Mouse (Mus musculus): ENCODE data around the gene Imp4.
A peak's percentile ranks its signal among the peaks of the same experiment; 100 is the strongest.
"Not testable (repeated sequence)": the region's sequence is repeated elsewhere in the genome, so short reads cannot be mapped to it uniquely, and the experiment has no call there.

Gene Imp4

GRCm38 (mm10) chr1:34439215-34439960 is at the start of gene Imp4, which contains the start of gene Ccdc115:
Gene Imp4 (plus strand): TSS chr1:34439851.
Gene Ccdc115 (minus strand): TSS chr1:34439672.
- peak; percentile 97 for DNase-seq (ENCODE audit: low spot score)

- DNase-seq (ENCODE audit: low spot score) = no peak
Observed at GRCm38 (mm10) chr1:34396321-34396720, 43.3 kb upstream of the Imp4 start.

GRCm38 (mm10) chr1:34399182-34399953 is 40.3 kb upstream of the Imp4 start:
- no peak for DNase-seq (ENCODE audit: low spot score)

GRCm38 (mm10) chr1:34428466-34428865 is 11.2 kb upstream of the Imp4 start:
- no peak for DNase-seq (ENCODE audit: low spot score)

GRCm38 (mm10) chr1:34429281-34429680 is 10.4 kb upstream of the Imp4 start:
- no peak for DNase-seq (ENCODE audit: low spot score)

- DNase-seq (ENCODE audit: low spot score) = no peak
Observed at GRCm38 (mm10) chr1:34430981-34431380, 8.7 kb upstream of the Imp4 start.

GRCm38 (mm10) chr1:34431431-34431830 is 8.2 kb upstream of the Imp4 start:
- no peak for DNase-seq (ENCODE audit: low spot score)

GRCm38 (mm10) chr1:34432411-34432775 is 7.3 kb upstream of the Imp4 start:
- no peak for DNase-seq (ENCODE audit: low spot score)

GRCm38 (mm10) chr1:34432776-34433481 is 6.7 kb upstream of the Imp4 start:
- DNase-seq (ENCODE audit: low spot score) = no peak

- no peak for DNase-seq (ENCODE audit: low spot score)
Observed at GRCm38 (mm10) chr1:34433891-34434521, 5.6 kb upstream of the Imp4 start.

GRCm38 (mm10) chr1:34434660-34435160 is 4.9 kb upstream of the Imp4 start:
- DNase-seq (ENCODE audit: low spot score) = peak; percentile 74

- DNase-seq (ENCODE audit: low spot score) = no peak
Observed at GRCm38 (mm10) chr1:34435371-34436120, 4.1 kb upstream of the Imp4 start.

- DNase-seq (ENCODE audit: low spot score) = no peak
Observed at GRCm38 (mm10) chr1:34436374-34436773, 3.3 kb upstream of the Imp4 start.

- not testable (repeated sequence) for DNase-seq (ENCODE audit: low spot score)
Observed at GRCm38 (mm10) chr1:34437366-34437765, 2.3 kb upstream of the Imp4 start.

GRCm38 (mm10) chr1:34438381-34439051 is 1.1 kb upstream of the Imp4 start:
- no peak for DNase-seq (ENCODE audit: low spot score)

- no peak for DNase-seq (ENCODE audit: low spot score)
Observed at GRCm38 (mm10) chr1:34439961-34440630, 445 bp downstream of the Imp4 start.

- DNase-seq (ENCODE audit: low spot score) = no peak
Observed at GRCm38 (mm10) chr1:34443124-34443523, 3.5 kb downstream of the Imp4 start.

GRCm38 (mm10) chr1:34458431-34458830 is 18.8 kb downstream of the Imp4 start:
- no peak for DNase-seq (ENCODE audit: low spot score)

GRCm38 (mm10) chr1:34459284-34460060 is 19.8 kb downstream of the Imp4 start, which contains the start of gene Ptpn18:
Gene Ptpn18 (plus strand): TSS chr1:34459762.
- DNase-seq (ENCODE audit: low spot score) = peak; percentile 73

All from left cerebral cortex, adult 11 months (tissue).